Mouse (Mus musculus) liver, embryonic 16.5 days (tissue): Measurements from ENCODE around the gene Gm29106. TPM values are rescaled to one million over a fixed set of nuclear protein-coding genes. Genes with fewer than 3 reads are reported as not detected.
"Not testable (repeated sequence)": the region's sequence is repeated elsewhere in the genome, so short reads cannot be mapped to it uniquely, and the experiment has no call there.

Experiments
- ATAC-seq: fragments of 200-750 bp; cut with Nextera tagmentation; 2 replicates; pipeline ENCODE4 v1.8.0; 2017; ENCODE audit warnings: low read depth, mild to moderate bottlenecking, moderate number of reproducible peaks, moderate library complexity
- H3K27ac ChIP-seq: fragments of 300-500 bp; sonication (generic); 2 replicates; pipeline ENCODE4 v1.5.1; 2014; ENCODE audit warnings: mild to moderate bottlenecking, low read length
- H3K27me3 ChIP-seq: fragments of 300-500 bp; sonication (generic); 2 replicates; pipeline ENCODE4 v1.6.1; 2014; ENCODE audit warnings: low read depth, low read length, mixed read lengths; ENCODE audit not compliant: control insufficient read depth, insufficient read depth
- H3K36me3 ChIP-seq: fragments of 300-500 bp; sonication (generic); 2 replicates; pipeline ENCODE4 v1.6.1; 2014; ENCODE audit warnings: mild to moderate bottlenecking; ENCODE audit not compliant: control insufficient read depth, insufficient read depth
- H3K4me1 ChIP-seq: fragments of 300-500 bp; sonication (generic); 2 replicates; pipeline ENCODE4 v1.6.1; 2014; ENCODE audit warnings: low read depth, low read length, mixed read lengths; ENCODE audit not compliant: control insufficient read depth
- H3K4me2 ChIP-seq: fragments of 300-500 bp; sonication (generic); 2 replicates; pipeline ENCODE4 v1.6.1; 2014; ENCODE audit warnings: low read depth, low read length, mixed read lengths
- H3K4me3 ChIP-seq: fragments of 300-500 bp; sonication (generic); 2 replicates; pipeline ENCODE4 v1.5.1; 2014; ENCODE audit warnings: low read depth, mild to moderate bottlenecking, low read length
- H3K9ac ChIP-seq: fragments of 300-500 bp; sonication (generic); 2 replicates; pipeline ENCODE4 v1.6.1; 2014; ENCODE audit warnings: low read depth, low read length
- H3K9me3 ChIP-seq: fragments of 300-500 bp; sonication (generic); replicated peaks from 2 replicates; pipeline ENCODE4 v1.6.1; 2016; ENCODE audit warnings: low read length; ENCODE audit not compliant: control insufficient read depth
- WGBS: fragments of 180-500 bp; shearing (Covaris S2); extraction: QIAGEN DNeasy Blood & Tissue Kit; methylation state at CpG from one replicate; pipeline ENCODE4 v1.1.7; 2014; ENCODE audit not compliant: insufficient replicate concordance; 5-methylcytosine and 5-hydroxymethylcytosine counted together
- polyA plus RNA-seq: library from polyadenylated mRNA; unstranded; fragments of >200 nt; fragmentation: Nextera tagmentation; extraction: Ambion mirVana; gene quantifications from 2 replicates; pipeline ENCODE4 v1.2.1, GENCODE M21; 2015

Gm29106 gene
- not detected in 2 replicates for polyA plus RNA-seq

DNA sequence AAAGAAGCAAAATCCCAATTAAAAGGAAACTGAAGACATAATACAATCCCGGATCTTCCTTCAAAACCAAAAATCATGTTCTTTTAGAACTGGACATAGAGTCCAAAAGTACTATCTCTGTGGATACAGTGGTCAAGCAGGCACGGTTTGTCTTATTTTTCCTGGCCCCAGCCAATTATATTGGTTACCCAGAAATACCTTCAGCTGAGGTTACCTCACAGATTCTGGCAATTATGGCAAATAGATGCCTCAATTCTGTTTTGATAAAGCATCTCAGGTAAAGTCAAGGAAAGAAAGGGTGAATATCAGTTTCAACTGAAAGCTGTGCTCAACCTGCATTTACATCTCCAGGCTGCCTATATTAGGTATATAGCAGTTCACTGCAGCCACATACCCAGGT lies at the start of gene Gm29106:
Gene Gm29106, plus strand, starts transcription at position 301 of the 400 bp plus-strand sequence.
- H3K4me3 ChIP-seq, H3K4me1 ChIP-seq, ATAC-seq, H3K27ac ChIP-seq, H3K36me3 ChIP-seq, H3K9ac ChIP-seq, H3K4me2 ChIP-seq, H3K9me3 ChIP-seq, H3K27me3 ChIP-seq: not testable (repeated sequence)
- WGBS: 46% methylated on average over 2 of the region's 2 CpGs

DNA sequence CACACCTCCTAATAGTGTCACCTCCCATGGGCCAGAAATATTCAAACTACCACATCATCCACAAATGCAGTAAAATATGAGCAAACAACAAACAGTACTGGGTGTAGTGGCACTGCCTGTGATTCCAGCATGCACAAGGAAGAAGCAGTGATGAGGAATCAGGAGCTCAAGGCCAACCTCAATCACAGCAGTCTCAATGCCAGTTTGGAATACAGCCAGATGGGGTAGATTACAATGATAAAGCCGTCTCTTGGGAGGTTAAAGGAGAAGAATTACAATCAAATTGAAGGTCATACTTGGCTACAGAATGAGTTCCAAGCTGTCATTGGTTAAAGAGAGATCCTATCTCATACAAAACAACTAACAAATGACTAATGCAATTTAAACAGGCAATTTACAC lies 52.2 kb downstream of the Gm29106 start:
- no peak overlapping the region for H3K4me3 ChIP-seq
- no peak overlapping the region for H3K4me2 ChIP-seq
- H3K9me3 ChIP-seq: no peaks in the 10 kb centered on the region
- ATAC-seq: no peak
- H3K9ac ChIP-seq: no peak overlapping the region
- WGBS: 25% methylated on average over 1 of the region's 1 CpGs
- no peak overlapping the region for H3K27ac ChIP-seq
- H3K4me1 ChIP-seq: no peaks in the 10 kb centered on the region
- no peaks in the 10 kb centered on the region for H3K27me3 ChIP-seq
- no peaks in the 10 kb centered on the region for H3K36me3 ChIP-seq

DNA sequence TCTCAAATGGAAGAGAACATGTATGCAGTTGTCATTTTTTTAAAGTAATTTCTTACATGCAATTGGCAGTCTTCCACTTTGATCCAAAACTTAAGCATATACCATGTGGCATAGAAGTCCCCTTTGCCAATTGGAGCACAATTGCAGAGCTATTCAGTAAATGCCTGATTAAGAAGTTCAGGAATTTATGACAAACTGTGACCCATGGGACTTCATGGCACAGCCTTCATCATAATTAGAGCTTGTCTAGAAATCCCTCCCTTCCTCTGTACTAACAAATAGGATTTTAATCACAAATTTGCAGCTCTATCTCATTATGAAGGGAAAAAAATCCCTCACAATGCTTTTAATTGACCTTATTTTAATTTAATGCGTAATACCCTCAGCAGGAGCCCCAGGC lies 59.7 kb downstream of the Gm29106 start:
- Histone ChIP-seq H3K27me3 (no peaks in the 10 kb centered on the region), H3K4me3 (no peak overlapping the region), H3K36me3 (no peaks in the 10 kb centered on the region), H3K9ac (no peak overlapping the region), H3K4me1 (no peaks in the 10 kb centered on the region), H3K4me2 (no peak overlapping the region), H3K27ac (no peak overlapping the region), H3K9me3 (no peaks in the 10 kb centered on the region)
- 75% methylated on average over 1 of the region's 1 CpGs for WGBS
- ATAC-seq: no peak

Other genes with a start within 250 kb of the Gm29106 start
- gene Gm28168, start 248.5 kb upstream of the Gm29106 start, polyA plus RNA-seq: not detected in 2 replicates
- gene Gm7145, start 210.6 kb upstream of the Gm29106 start, polyA plus RNA-seq: not detected in 2 replicates
- gene Tsn, start 135.2 kb downstream of the Gm29106 start, polyA plus RNA-seq: 119 and 127 TPM in 2 replicates
- 31.6 and 32.3 TPM in 2 replicates for gene Nifk, start 145.3 kb downstream of the Gm29106 start, polyA plus RNA-seq
- gene Clasp1, start 212.5 kb downstream of the Gm29106 start, polyA plus RNA-seq: 10.9 and 11.2 TPM in 2 replicates